Mouse (Mus musculus): Measurements from ENCODE around the gene Gxylt1.
"Not testable (repeated sequence)": the region's sequence is repeated elsewhere in the genome, so short reads cannot be mapped to it uniquely, and the experiment has no call there.

Gene Gxylt1

DNA sequence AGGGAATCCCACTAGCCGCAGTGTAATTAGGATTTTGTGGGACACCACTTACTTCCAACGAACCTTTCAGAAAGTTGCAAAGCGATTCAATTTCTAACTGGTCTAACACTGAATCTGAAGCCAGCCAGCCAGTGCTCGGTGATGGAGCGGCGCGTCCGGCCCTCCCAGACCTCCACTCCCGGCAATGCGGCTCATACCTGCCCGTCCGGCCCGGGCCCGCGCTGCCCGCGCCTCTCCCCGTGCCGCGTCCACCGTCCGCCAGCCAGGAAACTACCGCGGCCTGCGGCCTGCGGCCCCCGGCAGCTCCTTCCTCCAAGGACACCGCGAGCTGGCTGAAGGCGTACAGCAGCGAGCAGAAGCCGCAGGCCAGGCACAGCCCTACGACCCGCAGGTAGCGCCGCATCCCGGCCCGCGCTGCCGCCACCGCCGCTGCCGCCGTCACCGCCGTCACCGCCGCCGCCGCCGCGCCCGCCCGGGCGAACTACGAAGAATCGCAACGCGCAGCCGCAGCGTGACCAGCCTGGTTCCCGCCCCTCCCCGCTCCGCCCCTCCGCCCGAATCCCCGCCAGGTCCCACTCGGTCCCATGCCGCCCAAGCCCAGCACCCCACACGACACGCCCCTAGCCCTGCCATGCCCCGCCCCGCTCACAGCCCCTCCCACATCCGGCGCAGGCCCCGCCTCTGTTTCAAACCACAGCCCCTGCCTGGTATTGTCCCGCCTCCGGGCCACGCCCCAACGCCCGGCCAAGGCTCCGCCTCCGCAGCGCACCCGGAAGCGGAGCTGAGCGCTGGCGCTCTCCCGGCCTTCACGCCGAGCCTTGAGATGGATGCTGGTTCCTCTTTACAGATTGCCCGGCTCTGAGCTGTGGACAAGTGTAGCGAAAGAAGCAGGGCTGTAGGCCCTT lies at the start of gene Gxylt1:
TSS of gene Gxylt1 (minus strand) at position 501 of the 905 bp plus-strand sequence.
- peak; percentile 100 for DNase-seq

GRCm38 (mm10) chr15:93318781-93319180 lies 43.8 kb upstream of the Gxylt1 start:
- DNase-seq: no peak

DNA sequence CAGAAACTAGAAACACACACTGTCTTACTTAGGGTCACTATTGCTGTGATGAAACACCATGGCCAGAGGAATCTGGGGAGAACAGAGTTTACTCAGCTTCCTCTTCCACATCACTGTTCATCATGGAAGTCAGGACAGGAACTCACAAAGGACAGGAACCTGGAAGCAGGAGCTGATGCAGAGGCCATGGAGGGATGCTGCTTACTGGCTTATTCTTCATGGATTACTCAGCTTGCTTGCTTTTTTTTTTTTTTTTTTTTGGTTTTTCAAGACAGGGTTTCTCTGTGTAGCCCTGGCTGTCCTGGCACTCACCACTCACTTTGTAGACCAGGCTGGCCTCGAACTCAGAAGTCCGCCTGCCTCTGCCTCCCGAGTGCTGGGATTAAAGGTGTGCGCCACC lies 35.3 kb upstream of the Gxylt1 start:
- not testable (repeated sequence) for DNase-seq

- no peak for DNase-seq
These were observed 23.2 kb upstream of the Gxylt1 start for GRCm38 (mm10) chr15:93298197-93298596.

DNA sequence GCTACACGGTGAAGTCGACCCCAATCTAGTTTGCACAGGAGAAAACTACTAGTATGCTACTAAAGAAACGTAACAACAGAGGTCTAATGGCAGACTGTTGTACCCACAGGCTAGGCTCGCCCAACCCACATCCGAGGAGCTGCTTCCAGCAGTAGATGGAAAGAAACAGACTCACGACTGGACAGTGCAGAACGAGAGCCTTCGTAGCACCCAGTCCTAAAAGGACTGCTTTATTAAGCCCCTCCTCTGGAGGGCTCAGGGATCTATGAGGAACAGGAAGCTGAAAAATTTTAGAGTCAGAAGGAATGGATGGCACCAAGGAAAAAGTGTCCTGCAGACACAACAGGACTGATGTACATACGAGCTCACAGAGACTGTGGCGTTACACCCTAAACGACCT lies 19.5 kb upstream of the Gxylt1 start:
- no peak for DNase-seq

GRCm38 (mm10) chr15:93288321-93288720 lies 13.3 kb upstream of the Gxylt1 start:
- no peak for DNase-seq

DNA sequence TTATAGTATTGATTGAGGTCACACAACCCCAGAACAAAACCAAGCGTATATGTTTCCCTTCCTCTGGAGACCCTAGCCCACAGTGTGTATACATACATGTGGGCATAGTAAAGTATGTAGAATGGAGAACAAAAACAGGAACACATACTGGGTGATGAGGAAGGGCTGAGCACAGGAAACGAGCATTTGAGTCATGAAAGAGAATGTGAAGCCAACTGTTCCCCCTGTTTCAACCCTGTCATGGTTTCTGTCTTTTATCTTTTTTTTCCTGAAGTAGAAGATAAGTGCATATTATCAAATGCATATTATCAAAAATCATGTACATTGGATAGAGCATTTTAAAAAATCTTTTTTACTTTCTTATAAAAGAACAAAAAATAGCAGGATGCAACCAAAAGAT lies 12.6 kb upstream of the Gxylt1 start:
- DNase-seq: no peak

- DNase-seq: no peak
These were observed 10.3 kb upstream of the Gxylt1 start for GRCm38 (mm10) chr15:93285244-93285643.

DNA sequence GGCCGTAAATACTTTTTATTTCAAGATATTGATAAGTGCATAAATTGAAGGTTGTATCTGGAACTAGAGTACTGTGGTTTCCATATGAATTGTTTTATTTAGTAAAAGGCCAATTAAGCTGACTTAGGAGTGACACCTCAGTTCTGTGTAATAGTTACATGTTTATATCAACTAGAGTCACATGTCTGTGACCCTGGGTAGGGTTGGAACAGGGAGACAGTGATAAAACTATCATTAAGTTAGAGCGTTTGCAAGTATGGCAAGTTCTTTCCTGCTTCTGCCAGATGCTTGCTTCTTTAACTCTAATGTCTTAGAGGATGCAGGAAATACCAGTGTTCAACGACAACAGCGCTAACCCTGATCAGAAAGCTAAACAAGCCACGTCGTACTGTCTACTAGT lies 9.3 kb upstream of the Gxylt1 start:
- no peak for DNase-seq

GRCm38 (mm10) chr15:93283349-93283748 lies 8.4 kb upstream of the Gxylt1 start:
- no peak for DNase-seq

DNA sequence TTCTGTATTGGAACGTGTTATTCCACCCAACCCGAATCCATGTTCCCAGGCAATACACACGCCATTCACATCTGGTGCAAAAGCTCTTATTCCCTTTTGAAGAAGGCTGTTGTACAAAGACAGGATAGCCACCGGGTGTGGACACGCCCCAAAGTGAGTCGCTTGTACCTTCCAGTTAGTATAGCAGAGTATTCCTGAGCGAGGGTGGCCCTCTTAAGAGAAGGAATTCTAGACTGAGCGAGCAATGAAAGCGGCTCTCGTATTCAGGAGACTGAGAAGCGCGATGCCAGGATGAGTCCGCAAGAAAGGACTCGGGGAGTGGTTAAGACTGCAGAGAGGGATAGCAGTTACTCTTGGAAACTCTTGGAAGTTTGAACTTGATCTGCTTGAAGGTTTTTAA lies 1.3 kb upstream of the Gxylt1 start:
- DNase-seq: peak; percentile 20

DNA sequence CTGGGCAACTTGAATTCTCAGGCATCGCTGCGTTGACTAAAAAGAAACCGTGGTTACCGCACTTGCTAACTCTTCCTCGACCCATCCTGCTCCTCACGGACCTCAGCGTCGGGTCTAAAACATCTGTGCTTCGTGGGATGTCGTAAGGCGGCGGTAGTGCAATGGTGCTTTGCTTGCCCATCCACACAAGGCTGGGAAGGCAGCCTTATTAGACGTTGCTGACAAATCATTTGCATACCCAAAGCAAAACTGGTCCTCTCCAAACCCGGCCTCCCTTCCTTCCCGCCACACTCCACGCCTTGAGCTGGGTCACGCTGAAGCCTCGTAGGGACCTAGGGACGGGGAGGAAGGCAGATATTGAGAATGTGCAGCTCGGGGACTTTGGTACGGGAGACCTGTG lies 644 bp upstream of the Gxylt1 start:
- DNase-seq: no peak

GRCm38 (mm10) chr15:93273788-93274678 lies 946 bp downstream of the Gxylt1 start:
- DNase-seq: no peak

DNA sequence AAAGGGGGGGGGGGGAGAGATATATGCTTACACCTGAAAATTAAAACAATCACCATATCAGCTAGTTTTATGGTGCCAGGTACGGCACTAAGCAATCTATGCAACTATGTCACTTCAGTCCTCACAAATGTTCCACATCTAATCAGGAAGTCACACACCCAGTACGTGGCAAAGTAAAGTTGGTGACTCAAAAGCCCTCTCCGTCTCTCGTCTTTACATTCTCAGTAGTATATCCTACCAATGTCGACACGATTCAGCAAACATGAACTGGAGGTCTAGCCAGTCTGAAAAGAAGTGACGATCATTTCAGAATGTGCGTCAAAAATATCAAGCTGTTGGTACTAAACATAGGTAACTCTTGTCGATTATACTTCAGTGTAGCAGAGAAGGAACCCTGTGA lies 2.0 kb downstream of the Gxylt1 start:
- DNase-seq: no peak

GRCm38 (mm10) chr15:93270289-93270855 lies 4.6 kb downstream of the Gxylt1 start:
- no peak for DNase-seq

DNA sequence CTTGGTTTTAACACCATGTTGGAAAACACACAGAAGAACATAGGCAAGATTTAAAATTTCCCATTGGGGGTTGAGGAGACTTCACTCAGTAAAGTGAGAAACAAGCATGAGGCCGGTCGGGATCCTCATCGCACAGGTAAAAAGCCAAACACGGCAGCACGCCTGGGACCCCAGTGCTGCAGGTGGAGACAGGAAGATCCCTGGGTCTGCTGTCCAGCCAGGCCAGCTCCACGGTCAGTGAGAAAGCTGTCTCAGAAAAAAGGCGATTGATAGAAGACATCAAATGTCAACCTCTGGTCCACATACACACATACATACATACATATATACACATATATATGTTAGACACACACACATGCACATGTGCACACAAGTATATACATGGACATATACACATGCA lies 5.4 kb downstream of the Gxylt1 start:
- no peak for DNase-seq

- no peak for DNase-seq
These were observed 7.0 kb downstream of the Gxylt1 start for GRCm38 (mm10) chr15:93268001-93268400.

GRCm38 (mm10) chr15:93267479-93267878 lies 7.5 kb downstream of the Gxylt1 start:
- no peak for DNase-seq

GRCm38 (mm10) chr15:93266361-93266760 lies 8.6 kb downstream of the Gxylt1 start:
- no peak for DNase-seq

GRCm38 (mm10) chr15:93265728-93266127 lies 9.3 kb downstream of the Gxylt1 start:
- DNase-seq: peak; percentile 85

- no peak for DNase-seq
These were observed 9.7 kb downstream of the Gxylt1 start for GRCm38 (mm10) chr15:93265231-93265630.

GRCm38 (mm10) chr15:93264221-93264620 lies 10.8 kb downstream of the Gxylt1 start:
- no peak for DNase-seq

DNA sequence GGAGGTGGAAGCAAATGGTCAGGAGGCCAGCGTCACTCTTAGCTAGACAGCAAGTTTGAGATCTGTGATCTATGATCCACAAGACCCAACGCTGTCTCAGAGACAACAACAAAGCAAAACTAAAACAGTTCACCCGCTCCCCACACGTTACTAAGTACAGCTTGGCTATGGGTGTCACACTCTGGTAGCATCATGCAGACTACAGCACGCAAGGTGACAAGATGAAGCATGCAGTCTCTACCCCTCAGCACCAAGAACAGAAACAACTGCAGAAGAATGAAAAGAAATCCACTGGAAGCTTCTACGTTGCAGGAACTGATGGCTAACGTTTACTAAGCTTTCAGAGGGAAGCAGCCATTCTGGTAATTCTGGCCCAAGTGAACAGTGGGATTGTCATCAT lies 11.4 kb downstream of the Gxylt1 start:
- no peak for DNase-seq
